Mouse (Mus musculus) liver, embryonic 14.5 days (tissue): ENCODE results near the gene Tcte3. TPM values are rescaled to one million over a fixed set of nuclear protein-coding genes. Genes with fewer than 3 reads are reported as not detected.
"Not testable (repeated sequence)": the region's sequence is repeated elsewhere in the genome, so short reads cannot be mapped to it uniquely, and the experiment has no call there.

Experiments
- ATAC-seq: fragments of 200-750 bp; cut with Nextera tagmentation; 2 replicates; pipeline ENCODE4 v1.8.0; 2017; ENCODE audit warnings: moderate number of reproducible peaks, mild to moderate bottlenecking, moderate library complexity; ENCODE audit not compliant: insufficient read depth
- DNase-seq, 3 experiments: peaks; one replicate each; pipeline ENCODE4 v3.0.0-alpha.2; 2012 to 2013; ENCODE audit warnings: low read depth in 3 of 3, low spot score in 3 of 3
- H3K27ac ChIP-seq: fragments of 300-500 bp; sonication (generic); 2 replicates; pipeline ENCODE4 v1.5.1; 2014; ENCODE audit warnings: moderate library complexity, mild to moderate bottlenecking, control low read depth, inconsistent platforms
- H3K27me3 ChIP-seq: fragments of 300-500 bp; sonication (generic); 2 replicates; pipeline ENCODE4 v1.6.1; 2014; ENCODE audit warnings: mild to moderate bottlenecking, low read length, moderate library complexity; ENCODE audit not compliant: control insufficient read depth, insufficient read depth
- H3K36me3 ChIP-seq: fragments of 300-500 bp; sonication (generic); replicated peaks from 2 replicates; pipeline ENCODE4 v1.6.1; 2014; ENCODE audit warnings: low read depth; ENCODE audit not compliant: control insufficient read depth, insufficient read depth
- H3K4me1 ChIP-seq, 2 experiments: fragments of 200-500 bp in 1 of 2; fragments of 300-500 bp in 1 of 2; sonication (generic) in 1 of 2; replicated peaks; 2 replicates each; pipeline ENCODE4 v1.6.1; 2012 to 2014; ENCODE audit warnings: antibody characterized with exemption in 1 of 2, inconsistent platforms in 1 of 2, low read length in 1 of 2; ENCODE audit not compliant: control insufficient read depth in 2 of 2, insufficient read depth in 2 of 2
- H3K4me2 ChIP-seq: fragments of 300-500 bp; sonication (generic); 2 replicates; pipeline ENCODE4 v1.6.1; 2014; ENCODE audit warnings: low read depth, mild to moderate bottlenecking, control low read depth, moderate library complexity
- H3K4me3 ChIP-seq, 2 experiments: fragments of 200-500 bp in 1 of 2; fragments of 300-500 bp in 1 of 2; sonication (generic) in 1 of 2; 2 replicates each; pipeline ENCODE4 v1.5.1; 2012 to 2014; ENCODE audit warnings: low read depth in 2 of 2, low read length in 2 of 2, mild to moderate bottlenecking in 2 of 2, control low read depth in 1 of 2, inconsistent platforms in 1 of 2, moderate library complexity in 1 of 2; ENCODE audit not compliant: insufficient read depth in 1 of 2
- H3K9ac ChIP-seq: fragments of 300-500 bp; sonication (generic); replicated peaks from 2 replicates; pipeline ENCODE4 v1.6.1; 2014; ENCODE audit warnings: mild to moderate bottlenecking, control low read depth, moderate library complexity
- H3K9me3 ChIP-seq: fragments of 300-500 bp; sonication (generic); 2 replicates; pipeline ENCODE4 v1.6.1; 2016; ENCODE audit warnings: low read length, mixed read lengths; ENCODE audit not compliant: control insufficient read depth
- WGBS: fragments of 180-500 bp; shearing (Covaris S2); extraction: QIAGEN DNeasy Blood & Tissue Kit; methylation state at CpG from one replicate; pipeline ENCODE4 v1.1.7; 2014; ENCODE audit not compliant: insufficient replicate concordance; 5-methylcytosine and 5-hydroxymethylcytosine counted together
- polyA plus RNA-seq, 2 experiments: library from polyadenylated mRNA; depleted of rRNA in 1 of 2; stranded (reverse) in 1 of 2; unstranded in 1 of 2; fragments of >200 nt; fragmentation: Nextera tagmentation in 1 of 2; extraction: Ambion mirVana in 1 of 2; gene quantifications; 2 replicates each; pipeline versions ENCODE4 v1.2.1 to v1.2.3; 2012 to 2014

Gene Tcte3
- polyA plus RNA-seq, 2 experiments, result 1.3 to 2.9 TPM

GRCm38 (mm10) chr17:15025513-15025912 is 15.8 kb downstream of the Tcte3 start:
- not testable (repeated sequence) for DNase-seq, H3K36me3 ChIP-seq, H3K9me3 ChIP-seq, H3K9ac ChIP-seq, H3K4me2 ChIP-seq, H3K4me3 ChIP-seq, H3K27me3 ChIP-seq, H3K4me1 ChIP-seq, ATAC-seq, H3K27ac ChIP-seq
- no CpG with 5 or more reads among the region's 6 CpGs for WGBS

DNA sequence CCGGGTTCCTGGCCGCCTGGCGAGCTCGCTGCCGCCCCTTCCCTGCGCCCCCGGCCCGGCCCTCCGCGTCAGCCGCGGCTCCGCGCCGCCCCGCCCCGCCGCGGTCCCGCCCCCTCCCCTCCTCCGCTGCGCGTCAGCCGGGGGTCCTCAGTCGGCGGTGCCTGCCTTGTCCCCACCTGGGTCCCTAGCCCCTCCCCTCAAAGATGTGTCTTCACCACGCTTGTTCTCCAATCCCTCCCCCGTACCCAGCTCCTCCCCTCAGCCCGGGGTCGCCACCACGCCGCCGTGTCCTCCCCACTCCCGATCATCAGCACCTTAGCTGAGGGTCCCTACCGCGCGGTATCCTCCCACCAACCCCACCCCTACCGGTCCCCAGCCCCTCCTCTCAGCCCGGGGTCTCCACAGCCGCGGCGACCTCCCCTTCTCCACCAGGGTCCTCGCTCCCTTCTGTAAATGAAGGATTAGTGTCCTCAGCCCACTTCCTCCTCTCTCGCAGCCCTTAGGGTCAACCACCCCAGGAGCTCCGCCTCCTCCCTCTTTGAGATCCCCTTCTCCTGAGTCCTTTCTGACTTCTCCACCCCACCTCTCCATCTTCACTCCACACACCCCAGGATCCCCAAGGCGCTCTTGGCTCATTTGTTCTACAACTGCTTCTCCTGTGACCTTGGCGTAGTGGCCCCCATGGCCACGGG is 16.6 kb downstream of the Tcte3 start:
- ATAC-seq, result peak; percentile 57
- H3K27me3 ChIP-seq, H3K4me2 ChIP-seq, H3K36me3 ChIP-seq, H3K9me3 ChIP-seq, H3K4me3 ChIP-seq, H3K27ac ChIP-seq, DNase-seq, H3K9ac ChIP-seq, H3K4me1 ChIP-seq: not testable (repeated sequence)
- WGBS, result no CpG with 5 or more reads among the region's 48 CpGs

DNA sequence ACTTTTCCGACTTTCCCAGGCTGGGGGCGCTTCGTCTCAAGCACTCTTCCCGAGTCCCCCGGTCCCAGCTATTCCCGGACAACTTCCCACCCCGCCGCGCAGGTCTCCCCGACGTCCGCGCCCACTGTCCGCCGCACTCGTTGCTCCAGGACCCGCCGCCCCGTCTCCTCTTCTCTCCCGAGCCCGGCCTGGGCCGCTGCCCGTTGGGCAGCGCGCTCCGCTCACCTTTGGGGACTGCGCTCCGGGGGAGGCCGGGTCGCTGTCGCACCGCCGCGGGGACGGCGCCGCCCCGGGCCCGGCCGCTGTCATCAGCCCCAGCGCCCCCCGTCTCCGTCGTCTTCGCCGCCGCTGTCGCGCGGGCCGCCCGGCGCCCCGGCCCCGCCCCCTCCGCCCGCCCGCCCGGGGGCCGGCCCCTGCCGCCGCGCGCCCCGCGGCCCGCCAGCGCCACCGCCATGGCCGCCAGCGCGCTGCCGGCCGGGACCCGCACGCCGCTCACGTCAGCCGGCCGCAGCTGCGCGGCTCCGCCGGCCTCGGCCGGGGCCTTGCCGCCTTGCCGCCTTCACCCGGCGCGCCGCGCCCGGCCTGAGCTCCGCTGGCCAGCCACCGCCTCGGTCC is 17.3 kb downstream of the Tcte3 start:
- not testable (repeated sequence) for H3K9ac ChIP-seq, H3K27ac ChIP-seq, H3K4me3 ChIP-seq, H3K9me3 ChIP-seq, H3K27me3 ChIP-seq, H3K4me1 ChIP-seq, H3K36me3 ChIP-seq, DNase-seq, H3K4me2 ChIP-seq
- ATAC-seq, result peak; percentile 75
- no CpG with 5 or more reads among the region's 97 CpGs for WGBS

GRCm38 (mm10) chr17:15021503-15022220 is 19.6 kb downstream of the Tcte3 start:
- H3K36me3 ChIP-seq, H3K9me3 ChIP-seq, H3K9ac ChIP-seq, H3K4me2 ChIP-seq, H3K4me1 ChIP-seq, H3K27me3 ChIP-seq, H3K4me3 ChIP-seq, DNase-seq, ATAC-seq: not testable (repeated sequence)
- H3K27ac ChIP-seq, result peak overlapping the region; percentile 55; the same call in 1 of the 2 replicates
- WGBS, result 69% methylated on average over 3 of the region's 3 CpGs

DNA sequence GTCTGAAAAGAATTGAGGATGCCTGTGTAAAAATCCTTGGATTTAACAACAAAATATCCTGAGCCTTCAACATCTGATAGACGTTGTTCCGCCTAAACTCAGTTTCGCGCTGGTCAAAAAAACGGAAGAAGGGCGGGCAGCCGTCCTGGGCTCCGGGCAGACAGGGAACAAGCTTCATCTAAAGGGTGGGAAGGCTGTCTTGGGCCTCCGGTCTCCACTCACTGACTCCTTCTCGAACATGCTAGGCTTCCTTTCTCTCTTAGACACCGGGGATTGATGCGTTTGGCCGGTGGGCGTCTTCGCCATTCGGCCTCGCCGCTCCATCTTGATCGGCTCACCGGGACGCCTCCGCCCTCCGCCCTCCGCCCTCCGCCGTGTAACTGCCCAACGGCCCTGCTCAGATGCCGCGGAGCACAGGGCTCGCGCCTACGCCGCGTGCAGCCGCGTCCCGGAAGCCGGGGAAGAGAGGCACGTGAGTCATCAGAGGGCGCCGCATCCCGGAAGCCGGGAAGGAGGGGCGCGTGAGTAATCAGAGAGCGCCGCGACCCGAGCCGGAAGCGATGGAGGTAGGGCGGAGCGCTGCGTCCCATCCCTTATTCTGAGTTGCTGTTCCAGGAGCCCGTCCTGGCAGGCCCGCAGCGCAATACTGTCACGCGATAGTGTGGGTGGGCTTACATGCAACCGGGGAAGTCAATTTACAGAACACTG is 31.4 kb downstream of the Tcte3 start, which contains the start of gene Gm3435:
Gm3435 (plus strand) TSS at position 471 of the 708 bp plus-strand sequence.
- not testable (repeated sequence) for H3K27me3 ChIP-seq, H3K36me3 ChIP-seq, H3K4me2 ChIP-seq, H3K9me3 ChIP-seq, H3K9ac ChIP-seq, H3K4me3 ChIP-seq, H3K27ac ChIP-seq, H3K4me1 ChIP-seq, DNase-seq
- no CpG with 5 or more reads among the region's 60 CpGs for WGBS
- ATAC-seq, result peak; percentile 96

- DNase-seq, H3K36me3 ChIP-seq, H3K4me2 ChIP-seq, H3K4me1 ChIP-seq, H3K9me3 ChIP-seq, H3K27ac ChIP-seq, H3K4me3 ChIP-seq, H3K27me3 ChIP-seq, H3K9ac ChIP-seq: not testable (repeated sequence)
- peak; percentile 26; the same call in 1 of the 2 replicates for ATAC-seq
- WGBS, result no CpG with 5 or more reads among the region's 3 CpGs
These were observed 32.2 kb downstream of the Tcte3 start for GRCm38 (mm10) chr17:15009088-15009487.

DNA sequence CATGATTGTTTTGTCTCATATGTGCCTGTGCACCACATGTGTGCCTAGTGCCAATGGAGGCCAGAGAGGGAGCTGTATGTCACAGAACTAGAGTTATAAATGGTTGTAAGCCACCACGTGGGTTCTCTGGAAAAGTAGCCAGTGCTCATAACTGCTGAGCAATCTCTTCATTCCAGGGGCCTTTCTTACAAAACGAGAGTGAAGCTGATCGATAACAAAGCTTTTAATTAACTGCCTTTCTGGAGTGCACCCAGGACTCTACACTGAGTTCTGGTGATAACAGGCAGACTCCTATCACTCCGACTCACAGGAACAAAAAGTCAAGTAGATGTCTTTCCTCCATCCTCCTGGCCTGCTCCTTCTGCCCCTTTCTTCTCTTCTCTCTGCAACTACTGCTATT is 41.2 kb downstream of the Tcte3 start:
- not testable (repeated sequence) for H3K9ac ChIP-seq, H3K4me2 ChIP-seq, H3K27me3 ChIP-seq, H3K4me3 ChIP-seq, H3K36me3 ChIP-seq, H3K27ac ChIP-seq, H3K9me3 ChIP-seq, DNase-seq, H3K4me1 ChIP-seq
- peak; percentile 82 for ATAC-seq
- no CpG with 5 or more reads among the region's 4 CpGs for WGBS
